Mouse (Mus musculus) heart, embryonic 15.5 days (tissue): ENCODE data around the gene 2010111I01Rik. TPM values are rescaled to one million over a fixed set of nuclear protein-coding genes. Genes with fewer than 3 reads are reported as not detected.
"Not testable (repeated sequence)": the region's sequence is repeated elsewhere in the genome, so short reads cannot be mapped to it uniquely, and the experiment has no call there.

Experiments
- ATAC-seq: fragments of 200-750 bp; cut with Nextera tagmentation; replicated peaks from 2 replicates; pipeline ENCODE4 v1.8.0; 2017; ENCODE audit warnings: low read depth, moderate TSS enrichment; ENCODE audit not compliant: insufficient number of reproducible peaks, insufficient read depth, low FRiP score
- H3K27ac ChIP-seq: fragments of 300-500 bp; sonication (generic); 2 replicates; pipeline ENCODE4 v1.5.1; 2015; ENCODE audit warnings: mild to moderate bottlenecking, inconsistent platforms
- H3K27me3 ChIP-seq: fragments of 300-500 bp; sonication (generic); 2 replicates; pipeline ENCODE4 v1.6.1; 2015; ENCODE audit warnings: inconsistent platforms
- H3K36me3 ChIP-seq: fragments of 300-500 bp; sonication (generic); 2 replicates; pipeline ENCODE4 v1.6.1; 2015; ENCODE audit warnings: mild to moderate bottlenecking, inconsistent platforms
- H3K4me1 ChIP-seq: fragments of 300-500 bp; sonication (generic); replicated peaks from 2 replicates; pipeline ENCODE4 v1.6.1; 2015; ENCODE audit warnings: inconsistent platforms
- H3K4me2 ChIP-seq: fragments of 300-500 bp; sonication (generic); 2 replicates; pipeline ENCODE4 v1.6.1; 2015; ENCODE audit warnings: inconsistent platforms, mild to moderate bottlenecking, moderate library complexity
- H3K4me3 ChIP-seq: fragments of 300-500 bp; sonication (generic); 2 replicates; pipeline ENCODE4 v1.5.1; 2015; ENCODE audit warnings: mild to moderate bottlenecking, inconsistent platforms
- H3K9ac ChIP-seq: fragments of 300-500 bp; sonication (generic); 2 replicates; pipeline ENCODE4 v1.6.1; 2015; ENCODE audit warnings: mild to moderate bottlenecking, inconsistent platforms
- H3K9me3 ChIP-seq: fragments of 300-500 bp; sonication (generic); replicated peaks from 2 replicates; pipeline ENCODE4 v1.6.1; 2016; ENCODE audit warnings: inconsistent platforms
- WGBS: fragments of 180-500 bp; shearing (Covaris S2); methylation state at CpG from one replicate; pipeline ENCODE4 v1.1.7; 2015; ENCODE audit warnings: mixed read lengths; 5-methylcytosine and 5-hydroxymethylcytosine counted together
- polyA plus RNA-seq: library from polyadenylated mRNA; unstranded; fragments of >200 nt; fragmentation: Nextera tagmentation; extraction: Ambion mirVana; gene quantifications from 2 replicates; pipeline ENCODE4 v1.2.1, GENCODE M21; 2015

The 2010111I01Rik gene
- polyA plus RNA-seq, 1 experiment from 2014 or later, result 59.9 TPM

DNA sequence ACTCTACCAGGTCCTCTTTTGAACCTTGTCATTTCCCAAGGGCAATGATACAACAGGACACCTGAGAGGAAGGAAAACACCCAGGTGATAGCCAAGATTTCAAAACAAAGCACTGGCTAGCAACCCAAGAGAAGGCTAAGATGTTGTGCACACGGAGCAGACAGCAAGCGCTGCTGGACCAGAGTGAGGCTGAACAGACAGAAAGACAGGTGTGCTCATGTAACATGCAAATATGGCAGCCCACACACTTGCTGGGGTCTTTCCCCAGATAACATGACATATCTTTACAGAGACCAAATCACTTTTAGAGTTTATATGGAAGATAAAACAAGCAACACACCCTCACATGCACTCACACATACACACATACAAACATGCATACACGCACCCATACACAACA is 379.8 kb downstream of the 2010111I01Rik start:
- no peak overlapping the region for H3K27ac ChIP-seq
- H3K27me3 ChIP-seq, result no peaks in the 10 kb centered on the region
- H3K4me1 ChIP-seq, result no peaks in the 10 kb centered on the region
- H3K4me3 ChIP-seq, result no peak overlapping the region
- no peaks in the 10 kb centered on the region for H3K9me3 ChIP-seq
- no peak overlapping the region for H3K9ac ChIP-seq
- ATAC-seq, result no peak
- 91% methylated on average over 3 of the region's 3 CpGs for WGBS
- 0 out of 2 replicates have a peak, but pooled peaks cover 4% of the 10 kb centered on the region for H3K36me3 ChIP-seq
- H3K4me2 ChIP-seq, result no peak overlapping the region

DNA sequence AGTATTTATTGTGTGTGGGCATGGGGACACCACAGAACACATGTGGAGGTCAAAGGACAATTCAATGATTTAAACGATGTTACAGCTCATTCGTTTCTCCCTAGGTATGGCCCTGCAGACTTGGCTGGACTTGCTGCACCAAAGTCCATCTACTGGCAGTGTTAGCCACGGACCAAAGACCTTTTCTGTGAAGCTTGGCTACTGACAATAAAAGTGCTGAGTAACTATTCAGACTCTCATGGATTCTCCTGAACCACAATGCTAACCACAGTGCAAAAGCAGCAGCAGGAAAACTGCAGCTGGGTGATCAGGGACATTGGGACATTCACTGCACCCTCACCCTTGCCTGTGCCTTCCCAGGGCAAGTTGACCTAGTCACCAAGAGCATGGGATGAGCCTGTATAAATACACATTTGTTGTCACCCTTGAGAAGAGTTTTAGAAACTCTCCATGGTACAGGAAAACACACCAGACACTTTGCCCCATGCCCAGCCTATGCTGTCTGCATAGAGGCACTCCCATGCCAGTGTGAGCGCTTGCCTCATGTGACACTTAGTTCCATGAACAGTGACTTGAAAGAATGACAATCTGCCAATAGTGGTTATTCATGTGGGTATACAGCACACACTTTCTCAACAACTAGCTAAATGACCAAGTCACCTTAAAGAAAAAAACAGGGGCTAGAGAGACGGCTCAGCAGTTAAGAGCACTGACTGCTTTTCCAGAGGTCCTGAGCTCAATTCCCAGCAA is 381.0 kb downstream of the 2010111I01Rik start:
- WGBS, result 85% methylated on average over 5 of the region's 5 CpGs
- Histone ChIP-seq H3K27ac (no peak overlapping the region), H3K36me3 (0 out of 2 replicates have a peak, but pooled peaks cover 4% of the 10 kb centered on the region), H3K4me3 (no peak overlapping the region), H3K27me3 (no peaks in the 10 kb centered on the region), H3K4me1 (no peaks in the 10 kb centered on the region), H3K9me3 (no peaks in the 10 kb centered on the region), H3K4me2 (no peak overlapping the region), H3K9ac (no peak overlapping the region)
- ATAC-seq, result no peak

DNA sequence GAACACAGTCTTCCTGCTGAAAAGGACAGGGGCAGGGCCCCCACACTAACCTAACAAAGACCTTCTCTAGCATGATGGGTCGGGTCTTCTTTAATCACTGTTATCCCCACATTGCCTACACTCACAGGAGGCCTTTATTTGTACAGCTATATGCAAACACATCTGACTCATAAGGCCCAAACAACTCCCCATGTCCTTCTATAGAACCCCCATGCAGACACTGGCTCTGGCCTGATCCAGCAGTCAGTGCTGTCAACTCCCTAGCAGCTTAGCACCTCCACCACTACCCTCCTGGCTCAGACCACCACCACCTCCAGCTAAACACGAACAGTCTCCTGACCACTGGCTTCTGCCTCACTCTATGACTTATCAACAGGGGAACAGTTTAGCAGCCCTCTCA is 382.9 kb downstream of the 2010111I01Rik start:
- H3K4me1 ChIP-seq, result no peaks in the 10 kb centered on the region
- ATAC-seq, result no peak
- WGBS, result 69% methylated on average over 2 of the region's 2 CpGs

DNA sequence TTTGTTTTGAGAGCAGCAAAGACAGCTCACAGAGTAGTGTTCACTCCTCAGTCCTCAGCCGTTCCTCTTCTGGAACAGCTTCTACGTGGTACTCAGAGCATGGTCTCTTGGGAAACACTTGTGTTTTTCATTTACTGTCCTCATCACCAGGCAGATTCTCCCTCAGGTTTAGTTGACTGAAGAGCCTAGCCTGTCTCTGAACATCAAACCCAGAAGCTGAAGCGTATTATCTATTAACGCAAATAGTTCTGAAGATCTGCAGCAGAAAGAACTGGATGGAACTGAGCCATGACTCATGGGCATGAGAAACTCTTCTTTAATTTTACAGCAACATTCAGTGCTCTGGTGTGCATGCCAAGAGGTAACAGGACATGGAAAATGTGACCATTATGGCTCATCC is 385.4 kb downstream of the 2010111I01Rik start:
- H3K4me2 ChIP-seq, result no peak overlapping the region
- no peaks in the 10 kb centered on the region for H3K4me1 ChIP-seq
- WGBS, result 75% methylated on average over 4 of the region's 4 CpGs

More for the DNA sequence above, 382.9 kb downstream of the 2010111I01Rik start:
- H3K4me2 ChIP-seq, result no peak overlapping the region
- 0 out of 2 replicates have a peak, but pooled peaks cover 4% of the 10 kb centered on the region for H3K36me3 ChIP-seq
- H3K9ac ChIP-seq, result no peak overlapping the region
- no peaks in the 10 kb centered on the region for H3K27me3 ChIP-seq
- H3K4me3 ChIP-seq, result no peak overlapping the region
- no peaks in the 10 kb centered on the region for H3K9me3 ChIP-seq
- no peak overlapping the region for H3K27ac ChIP-seq

DNA sequence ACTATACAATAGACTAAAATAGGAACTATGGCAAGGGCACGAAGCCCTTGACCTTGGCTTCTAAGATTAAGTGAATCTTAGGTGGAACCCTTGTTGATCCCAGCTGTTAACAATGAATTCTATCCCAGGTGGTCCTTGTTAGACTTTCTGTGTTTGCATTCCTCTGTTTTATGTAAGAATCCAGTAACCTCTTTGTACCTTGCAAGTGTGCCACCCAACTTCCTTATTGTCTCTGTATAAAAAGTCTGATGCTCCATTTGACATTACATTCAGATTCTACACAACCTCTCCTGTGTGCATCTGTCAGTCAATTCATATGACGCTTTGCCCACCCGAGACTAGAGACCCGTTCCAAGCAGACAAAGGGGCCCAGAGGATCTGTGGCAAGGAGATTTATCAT is 388.6 kb downstream of the 2010111I01Rik start:
- not testable (repeated sequence) for ATAC-seq, H3K9me3 ChIP-seq, H3K27ac ChIP-seq, H3K9ac ChIP-seq, H3K4me2 ChIP-seq, H3K4me3 ChIP-seq, H3K27me3 ChIP-seq, H3K4me1 ChIP-seq, H3K36me3 ChIP-seq
- WGBS, result 74% methylated on average over 4 of the region's 4 CpGs

More for the DNA sequence above, 385.4 kb downstream of the 2010111I01Rik start:
- no peaks in the 10 kb centered on the region for H3K27me3 ChIP-seq
- no peak overlapping the region for H3K4me3 ChIP-seq
- no peak for ATAC-seq
- no peaks in the 10 kb centered on the region for H3K9me3 ChIP-seq
- no peak overlapping the region for H3K9ac ChIP-seq
- H3K27ac ChIP-seq, result no peak overlapping the region
- H3K36me3 ChIP-seq, result no peaks in the 10 kb centered on the region

DNA sequence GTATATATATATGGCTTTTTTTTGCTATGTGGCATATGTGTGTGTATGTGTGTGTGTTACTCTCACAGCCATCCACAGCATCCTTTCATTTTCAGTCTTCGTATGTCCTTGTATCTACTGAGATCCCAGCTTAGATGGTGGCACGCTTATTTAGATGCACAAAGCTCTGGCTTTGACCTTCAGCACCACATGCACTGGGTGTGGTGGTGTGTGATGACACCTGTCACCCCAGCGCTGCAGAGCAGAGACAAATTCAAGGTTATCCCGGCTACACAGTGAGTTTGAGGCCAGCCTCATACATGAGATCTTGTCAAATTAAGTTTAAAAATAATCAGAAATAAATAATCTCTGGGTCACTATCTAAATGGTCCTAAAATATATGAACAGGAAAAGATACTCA is 391.4 kb downstream of the 2010111I01Rik start:
- no peak for ATAC-seq
- H3K9ac ChIP-seq, result no peak overlapping the region
- H3K4me3 ChIP-seq, result no peak overlapping the region
- 87% methylated on average over 4 of the region's 4 CpGs for WGBS
- H3K27me3 ChIP-seq, result no peaks in the 10 kb centered on the region
- no peak overlapping the region for H3K27ac ChIP-seq
- no peaks in the 10 kb centered on the region for H3K4me1 ChIP-seq
- no peak overlapping the region for H3K4me2 ChIP-seq
- no peaks in the 10 kb centered on the region for H3K36me3 ChIP-seq
- H3K9me3 ChIP-seq, result no peaks in the 10 kb centered on the region

DNA sequence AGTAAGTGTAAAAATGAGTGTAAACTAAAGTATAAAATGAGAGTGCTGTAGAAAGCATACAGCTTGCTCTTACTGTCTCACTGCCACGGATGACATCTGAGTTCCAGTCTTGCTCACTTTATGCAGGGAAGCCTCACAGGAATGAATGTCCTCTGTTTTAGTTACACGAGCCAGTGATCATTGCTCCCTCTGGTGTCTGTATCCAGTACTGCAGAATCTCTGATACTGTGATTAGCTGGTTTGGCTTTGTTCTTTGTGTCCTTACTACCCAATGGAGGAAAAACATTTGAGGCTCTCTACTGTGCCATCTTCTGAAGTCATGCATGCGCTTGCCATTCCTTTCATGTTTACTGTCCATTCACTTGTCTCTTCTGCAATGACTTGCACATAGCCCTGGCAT is 391.9 kb downstream of the 2010111I01Rik start:
- H3K27ac ChIP-seq, result no peak overlapping the region
- no peak for ATAC-seq
- H3K36me3 ChIP-seq, result no peaks in the 10 kb centered on the region
- 39% methylated on average over 3 of the region's 3 CpGs for WGBS
- no peak overlapping the region for H3K9ac ChIP-seq
- H3K9me3 ChIP-seq, result no peaks in the 10 kb centered on the region
- H3K4me2 ChIP-seq, result no peak overlapping the region
- no peaks in the 10 kb centered on the region for H3K27me3 ChIP-seq
- H3K4me3 ChIP-seq, result no peak overlapping the region
- no peaks in the 10 kb centered on the region for H3K4me1 ChIP-seq

DNA sequence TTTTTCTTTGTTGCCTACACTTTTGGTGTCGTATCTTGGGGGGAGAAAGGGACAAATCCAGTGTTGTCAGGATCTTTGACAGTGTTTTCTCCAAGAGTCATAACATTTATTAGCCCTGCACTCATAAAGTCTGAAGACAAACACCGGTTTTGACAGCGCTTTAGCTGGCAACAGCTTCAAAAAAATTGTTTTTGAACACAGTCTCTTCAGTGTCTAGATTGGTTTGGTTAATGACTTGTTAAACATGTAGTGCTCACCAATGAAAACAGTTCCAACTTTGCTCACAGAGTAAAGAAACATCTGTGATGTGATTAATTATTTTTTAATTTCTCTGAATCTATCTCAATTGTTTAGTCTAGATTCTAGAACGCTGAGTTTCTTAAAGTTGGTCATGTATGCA is 394.7 kb downstream of the 2010111I01Rik start:
- H3K4me3 ChIP-seq, result no peak overlapping the region
- no peaks in the 10 kb centered on the region for H3K4me1 ChIP-seq
- no peak overlapping the region for H3K9ac ChIP-seq
- no peaks in the 10 kb centered on the region for H3K27me3 ChIP-seq
- no peak overlapping the region for H3K4me2 ChIP-seq
- no peak overlapping the region for H3K27ac ChIP-seq
- WGBS, result 86% methylated on average over 4 of the region's 4 CpGs
- H3K36me3 ChIP-seq, result no peaks in the 10 kb centered on the region
- no peak for ATAC-seq
- H3K9me3 ChIP-seq, result no peaks in the 10 kb centered on the region

DNA sequence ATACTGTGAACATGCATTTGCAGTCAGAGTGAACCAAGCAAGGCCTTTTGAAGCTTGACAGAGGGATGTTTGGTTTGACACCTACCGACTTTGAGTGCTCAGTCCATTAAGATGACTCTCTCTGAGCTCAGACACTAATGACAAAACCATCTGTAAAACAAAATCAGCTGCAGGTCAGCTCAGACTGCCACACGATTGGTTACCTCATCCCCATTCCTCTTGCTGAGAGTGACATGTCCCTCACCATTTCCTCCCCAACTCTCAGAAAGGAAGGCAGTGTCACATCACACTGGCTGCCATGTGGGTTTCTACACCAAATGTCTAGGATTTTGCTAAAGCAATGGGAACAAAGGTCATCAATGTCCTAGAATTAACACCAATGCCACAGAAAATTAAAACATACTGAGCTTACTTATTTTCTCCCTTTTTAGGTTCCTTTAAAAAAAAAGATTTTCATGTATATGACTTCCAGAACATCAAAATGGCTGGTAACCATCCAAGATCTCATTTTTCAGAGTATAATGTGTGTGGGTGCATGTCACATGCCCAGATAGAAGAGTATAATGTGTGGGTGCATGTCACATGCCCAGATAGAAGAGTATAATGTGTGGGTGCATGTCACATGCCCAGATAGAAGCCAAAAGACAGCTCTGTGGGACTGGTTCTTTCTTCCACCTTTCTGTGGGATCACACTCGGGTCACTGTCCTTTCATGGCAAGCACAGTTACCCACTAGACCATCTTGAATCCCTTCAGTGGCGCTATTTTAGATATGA is 395.6 kb downstream of the 2010111I01Rik start:
- H3K9me3 ChIP-seq, result no peaks in the 10 kb centered on the region
- no peak overlapping the region for H3K4me2 ChIP-seq
- H3K4me3 ChIP-seq, result no peak overlapping the region
- no peak overlapping the region for H3K9ac ChIP-seq
- WGBS, result 66% methylated on average over 4 of the region's 4 CpGs
- no peaks in the 10 kb centered on the region for H3K4me1 ChIP-seq
- no peaks in the 10 kb centered on the region for H3K36me3 ChIP-seq
- no peaks in the 10 kb centered on the region for H3K27me3 ChIP-seq
- H3K27ac ChIP-seq, result no peak overlapping the region
- no peak for ATAC-seq

DNA sequence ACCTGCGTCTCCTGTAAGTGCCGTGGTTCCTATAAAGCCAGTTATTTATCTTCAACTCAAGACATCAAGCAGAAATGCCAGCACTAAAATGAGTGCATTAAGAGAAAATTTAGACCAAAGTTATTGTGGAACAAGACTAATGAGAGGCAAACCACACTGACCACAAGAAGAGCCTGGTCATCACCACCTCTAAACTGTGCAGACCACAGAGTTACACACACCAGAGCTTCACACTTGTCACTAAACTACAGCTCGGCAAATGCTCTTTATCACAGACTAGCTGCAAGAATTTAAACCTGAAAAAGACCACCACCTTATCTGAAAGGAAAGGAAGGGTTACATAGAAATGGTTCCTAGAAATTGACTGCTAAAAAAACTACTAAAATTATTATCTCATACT is 397.1 kb downstream of the 2010111I01Rik start:
- H3K9ac ChIP-seq, result no peak overlapping the region
- no peaks in the 10 kb centered on the region for H3K36me3 ChIP-seq
- H3K27me3 ChIP-seq, result no peaks in the 10 kb centered on the region
- ATAC-seq, result no peak
- H3K4me1 ChIP-seq, result no peaks in the 10 kb centered on the region
- H3K4me3 ChIP-seq, result no peak overlapping the region
- no peak overlapping the region for H3K27ac ChIP-seq
- WGBS, result 52% methylated on average over 3 of the region's 3 CpGs
- no peak overlapping the region for H3K4me2 ChIP-seq
- no peaks in the 10 kb centered on the region for H3K9me3 ChIP-seq

DNA sequence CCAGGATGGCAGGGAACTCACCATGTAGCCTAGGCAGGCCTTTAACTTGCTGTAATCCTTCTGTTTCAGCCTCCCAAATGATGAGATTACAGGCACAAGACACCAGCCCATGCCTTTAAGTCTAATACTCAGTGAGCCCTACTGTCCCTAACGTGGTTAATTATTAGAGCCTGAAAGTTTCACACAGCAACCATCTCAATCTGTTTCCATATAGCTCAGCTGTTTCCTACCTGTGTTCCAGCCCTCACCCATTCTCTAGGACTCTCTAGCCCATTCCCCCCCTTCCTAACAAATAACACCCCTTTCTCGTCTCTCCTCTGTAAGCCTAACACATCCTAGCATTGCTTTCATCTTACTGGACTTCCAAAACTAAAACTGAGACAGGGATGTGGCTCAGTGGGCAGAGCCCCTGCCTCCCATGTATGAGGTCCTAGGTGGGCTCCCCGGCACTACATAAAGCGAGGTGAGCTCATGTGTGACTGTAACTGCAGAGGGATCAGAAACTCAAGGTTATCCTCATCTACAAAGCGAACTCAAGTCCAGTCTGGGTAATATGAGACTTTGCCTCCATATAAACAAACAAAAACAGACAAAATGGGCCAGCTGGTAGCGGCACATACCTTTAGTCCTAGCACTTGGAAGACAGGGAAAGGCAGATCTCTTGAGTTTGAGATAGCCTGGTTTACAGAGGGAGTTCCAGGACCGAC is 408.9 kb downstream of the 2010111I01Rik start:
- Histone ChIP-seq H3K27ac (no peak overlapping the region), H3K4me2 (no peak overlapping the region), H3K9ac (no peak overlapping the region), H3K36me3 (no peaks in the 10 kb centered on the region), H3K4me3 (no peak overlapping the region), H3K9me3 (no peaks in the 10 kb centered on the region), H3K27me3 (no peaks in the 10 kb centered on the region), H3K4me1 (no peaks in the 10 kb centered on the region)
- 80% methylated on average over 7 of the region's 7 CpGs for WGBS
- no peak for ATAC-seq
